Mouse (Mus musculus) bone marrow, adult 2 months (tissue): ENCODE results near the gene Gmppa. TPM values are rescaled to one million over a fixed set of nuclear protein-coding genes. Genes with fewer than 3 reads are reported as not detected.

ENCODE experiments used
- H3K27ac ChIP-seq: fragments of 200-500 bp; 2 replicates; pipeline ENCODE4 v1.5.1; 2012; ENCODE audit warnings: low read depth, mild to moderate bottlenecking, control low read depth, inconsistent platforms, low read length; ENCODE audit not compliant: control insufficient read depth, poor library complexity, insufficient read depth
- H3K4me1 ChIP-seq: fragments of 200-500 bp; 2 replicates; pipeline ENCODE4 v1.6.1; 2011; ENCODE audit warnings: low read length; ENCODE audit not compliant: control insufficient read depth, insufficient read depth
- H3K4me3 ChIP-seq: fragments of 200-500 bp; replicated peaks from 2 replicates; pipeline ENCODE3; 2011; ENCODE audit warnings: mild to moderate bottlenecking, low read depth, low read length, control low read depth; ENCODE audit not compliant: control insufficient read depth
- CTCF ChIP-seq: fragments of 200-500 bp; IDR thresholded peaks from 2 replicates; pipeline ENCODE4 v1.5.1; 2011; ENCODE audit warnings: low read length, control low read depth; ENCODE audit not compliant: control insufficient read depth, insufficient read depth
- POLR2A ChIP-seq: fragments of 200-500 bp; IDR thresholded peaks from 2 replicates; pipeline ENCODE4 v1.6.1; 2011; ENCODE audit warnings: low read depth, mild to moderate bottlenecking, control low read depth, low read length, borderline replicate concordance; ENCODE audit not compliant: control insufficient read depth
- WGBS: fragments of 180-500 bp; shearing (Covaris S2); methylation state at CpG from one replicate; pipeline ENCODE4 v1.1.7; 2018; 5-methylcytosine and 5-hydroxymethylcytosine counted together
- polyA plus RNA-seq: library from polyadenylated mRNA; stranded (reverse); fragments of >200 nt; gene quantifications from 2 replicates; pipeline ENCODE4 v1.2.4, GENCODE M21; 2011; ENCODE audit warnings: low replicate concordance; ENCODE audit not compliant: missing spikeins, insufficient read depth, insufficient read length

Gmppa gene
- polyA plus RNA-seq, 1 experiment = 53.9 TPM

GRCm38 (mm10) chr1:75441471-75441996, 5.8 kb downstream of the Gmppa start:
- Histone ChIP-seq H3K27ac (no peak overlapping the region), H3K4me3 (no peak overlapping the region), H3K4me1 (no peaks in the 10 kb centered on the region)
- no peak for TF ChIP-seq CTCF
- TF ChIP-seq POLR2A = no peak
- WGBS = 90% methylated on average over 15 of the region's 15 CpGs

- no peaks in the 10 kb centered on the region for H3K4me1 ChIP-seq
- no peak for TF ChIP-seq POLR2A
- no peak for TF ChIP-seq CTCF
- 84% methylated on average over 9 of the region's 9 CpGs for WGBS
- no peak overlapping the region for H3K27ac ChIP-seq
- H3K4me3 ChIP-seq = no peak overlapping the region
Observed at GRCm38 (mm10) chr1:75442171-75442570, 6.4 kb downstream of the Gmppa start.

GRCm38 (mm10) chr1:75442811-75443210, 7.1 kb downstream of the Gmppa start:
- H3K4me1 ChIP-seq = no peaks in the 10 kb centered on the region
- WGBS = 92% methylated on average over 8 of the region's 8 CpGs
- no peak overlapping the region for H3K4me3 ChIP-seq
- no peak overlapping the region for H3K27ac ChIP-seq
- no peak for TF ChIP-seq CTCF
- no peak for TF ChIP-seq POLR2A

- Histone ChIP-seq H3K27ac (no peak overlapping the region), H3K4me1 (no peaks in the 10 kb centered on the region), H3K4me3 (no peak overlapping the region)
- 76% methylated on average over 13 of the region's 13 CpGs for WGBS
- TF ChIP-seq POLR2A = no peak
- TF ChIP-seq CTCF = no peak
Observed at GRCm38 (mm10) chr1:75443247-75444024, 7.7 kb downstream of the Gmppa start.

GRCm38 (mm10) chr1:75444208-75444607, 8.5 kb downstream of the Gmppa start:
- H3K27ac ChIP-seq = no peak overlapping the region
- WGBS = 57% methylated on average over 3 of the region's 3 CpGs
- H3K4me1 ChIP-seq = no peaks in the 10 kb centered on the region
- no peak overlapping the region for H3K4me3 ChIP-seq
- no peak for TF ChIP-seq CTCF
- TF ChIP-seq POLR2A = no peak

GRCm38 (mm10) chr1:75445141-75445701, 9.5 kb downstream of the Gmppa start:
- TF ChIP-seq POLR2A (no peak), CTCF (no peak)
- 11% methylated on average over 9 of the region's 9 CpGs for WGBS
- Histone ChIP-seq H3K27ac (no peak overlapping the region), H3K4me1 (no peaks in the 10 kb centered on the region), H3K4me3 (no peak overlapping the region)

- H3K4me1 ChIP-seq = no peaks in the 10 kb centered on the region
- no peak for TF ChIP-seq POLR2A
- peak; percentile 87 for TF ChIP-seq CTCF
- H3K4me3 ChIP-seq = no peak overlapping the region
- WGBS = 1% methylated on average over 22 of the region's 22 CpGs
- no peak overlapping the region for H3K27ac ChIP-seq
Observed at GRCm38 (mm10) chr1:75445751-75446611, 10.3 kb downstream of the Gmppa start.

GRCm38 (mm10) chr1:75446656-75447055, 10.9 kb downstream of the Gmppa start:
- WGBS = 3% methylated on average over 20 of the region's 20 CpGs
- no peak overlapping the region for H3K4me3 ChIP-seq

More at GRCm38 (mm10) chr1:75446656-75447055, 10.9 kb downstream of the Gmppa start:
- Histone ChIP-seq H3K27ac (no peak overlapping the region), H3K4me1 (no peaks in the 10 kb centered on the region)
- no peak for TF ChIP-seq POLR2A
- no peak for TF ChIP-seq CTCF
